Mouse (Mus musculus) midbrain, embryonic 11.5 days (tissue): ENCODE results near the gene 4930524J08Rik. TPM values are rescaled to one million over a fixed set of nuclear protein-coding genes. Genes with fewer than 3 reads are reported as not detected.

Experiments used
- ATAC-seq: fragments of 200-750 bp; cut with Nextera tagmentation; 2 replicates; pipeline ENCODE4 v1.8.0; 2017; ENCODE audit warnings: moderate TSS enrichment, moderate library complexity; ENCODE audit not compliant: low FRiP score
- DNase-seq: peaks from one replicate; pipeline ENCODE4 v3.0.0; 2015; ENCODE audit warnings: low spot score; ENCODE audit errors: missing footprints
- H3K27ac ChIP-seq: fragments of 300-500 bp; sonication (generic); 2 replicates; pipeline ENCODE4 v1.5.1; 2014; ENCODE audit warnings: low read depth, low read length
- H3K27me3 ChIP-seq: fragments of 300-500 bp; sonication (generic); 2 replicates; pipeline ENCODE4 v1.6.1; 2014; ENCODE audit warnings: mild to moderate bottlenecking, low read length, moderate library complexity, mixed read lengths; ENCODE audit not compliant: control insufficient read depth, insufficient read depth
- H3K36me3 ChIP-seq: fragments of 300-500 bp; sonication (generic); 2 replicates; pipeline ENCODE4 v1.6.1; 2014; ENCODE audit warnings: mild to moderate bottlenecking, low read length, moderate library complexity, mixed read lengths; ENCODE audit not compliant: control insufficient read depth, insufficient read depth
- H3K4me1 ChIP-seq: fragments of 300-500 bp; sonication (generic); 2 replicates; pipeline ENCODE4 v1.6.1; 2014; ENCODE audit warnings: low read length; ENCODE audit not compliant: control insufficient read depth, insufficient read depth
- H3K4me2 ChIP-seq: fragments of 300-500 bp; sonication (generic); 2 replicates; pipeline ENCODE4 v1.6.1; 2014; ENCODE audit warnings: mild to moderate bottlenecking, moderate library complexity
- H3K4me3 ChIP-seq: fragments of 300-500 bp; sonication (generic); 2 replicates; pipeline ENCODE4 v1.5.1; 2014; ENCODE audit warnings: low read depth, low read length
- H3K9ac ChIP-seq: fragments of 300-500 bp; sonication (generic); 2 replicates; pipeline ENCODE4 v1.6.1; 2014; ENCODE audit warnings: low read length
- H3K9me3 ChIP-seq: fragments of 300-500 bp; sonication (generic); 2 replicates; pipeline ENCODE4 v1.6.1; 2016; ENCODE audit warnings: low read length; ENCODE audit not compliant: control insufficient read depth
- WGBS: fragments of 180-500 bp; shearing (Covaris S2); extraction: QIAGEN DNeasy Blood & Tissue Kit; methylation state at CpG from one replicate; pipeline ENCODE4 v1.1.7; 2014; 5-methylcytosine and 5-hydroxymethylcytosine counted together
- polyA plus RNA-seq: library from polyadenylated mRNA; unstranded; fragments of >200 nt; fragmentation: Nextera tagmentation; extraction: Ambion mirVana; gene quantifications from 2 replicates; pipeline ENCODE4 v1.2.1, GENCODE M21; 2014

Gene 4930524J08Rik
- polyA plus RNA-seq, 1 experiment from 2014 or later, result 2.0 TPM

DNA sequence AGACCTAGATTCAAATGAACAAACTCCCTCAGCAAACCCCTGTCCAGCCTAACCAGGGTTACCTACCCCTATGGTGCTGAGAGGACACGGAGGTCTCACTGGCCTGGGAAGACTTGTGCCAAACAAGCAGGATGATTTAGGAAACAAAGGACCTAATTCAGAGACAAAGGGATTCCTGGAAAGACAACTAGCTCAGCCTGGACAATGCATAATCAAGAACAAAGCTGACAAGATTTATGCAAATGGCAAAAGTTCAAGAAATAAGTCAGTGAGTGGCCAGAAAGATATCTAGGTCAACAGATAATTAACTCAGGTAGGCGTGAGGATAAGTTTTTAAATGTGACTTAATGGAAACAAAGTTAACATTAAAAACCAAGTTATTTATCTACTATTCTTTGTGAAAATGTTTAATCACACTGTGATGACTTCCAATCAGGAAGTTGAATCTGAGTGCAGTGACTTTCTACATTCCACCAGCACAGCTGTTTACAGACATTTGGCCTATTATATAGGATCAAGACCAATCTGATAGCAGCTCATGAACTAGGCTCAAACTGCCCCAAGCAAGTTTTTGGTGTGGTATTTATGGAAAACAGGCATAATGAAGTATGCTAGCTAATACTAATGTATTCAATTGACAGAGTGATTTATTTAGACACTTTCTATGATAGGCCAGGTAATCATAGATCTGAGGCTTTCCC is 19.5 kb upstream of the 4930524J08Rik start:
- Histone ChIP-seq H3K4me1 (peaks cover 3% of the 10 kb centered on the region; the same call in 1 of the 2 replicates), H3K27me3 (no peaks in the 10 kb centered on the region), H3K4me2 (no peak overlapping the region), H3K9me3 (no peaks in the 10 kb centered on the region), H3K36me3 (peaks cover 15% of the 10 kb centered on the region), H3K27ac (no peak overlapping the region), H3K9ac (no peak overlapping the region), H3K4me3 (no peak overlapping the region)
- DNase-seq (no peak), ATAC-seq (no peak)
- 84% methylated on average over 2 of the region's 2 CpGs for WGBS

DNA sequence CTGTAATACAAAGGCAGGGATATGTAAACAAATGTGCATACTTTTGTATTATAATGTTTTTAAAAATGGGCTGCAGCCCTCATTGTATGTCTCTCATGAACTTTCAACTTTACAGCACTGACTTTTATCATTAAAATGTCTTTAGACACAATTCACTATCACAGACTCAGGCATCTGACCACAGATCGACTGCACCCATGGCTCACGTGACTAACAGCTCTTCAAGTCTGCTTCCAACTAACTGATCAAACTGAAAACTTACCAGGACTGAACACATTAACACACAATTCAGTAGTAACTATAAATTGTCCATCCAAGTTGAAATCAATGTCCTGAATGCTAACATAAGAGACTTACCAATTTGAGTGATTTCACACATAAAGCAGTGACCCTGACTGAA is 18.9 kb upstream of the 4930524J08Rik start:
- ATAC-seq, result no peak
- 93% methylated on average over 2 of the region's 2 CpGs for WGBS
- peaks cover 15% of the 10 kb centered on the region for H3K36me3 ChIP-seq

GRCm38 (mm10) chr5:99973941-99974340 is 4.9 kb upstream of the 4930524J08Rik start:
- ATAC-seq (no peak), DNase-seq (peak; percentile 84)
- Histone ChIP-seq H3K9me3 (no peaks in the 10 kb centered on the region), H3K36me3 (no peaks in the 10 kb centered on the region; the same call in 1 of the 2 replicates), H3K4me2 (no peak overlapping the region; the same call in 1 of the 2 replicates), H3K27me3 (no peaks in the 10 kb centered on the region), H3K4me3 (no peak overlapping the region), H3K27ac (no peak overlapping the region), H3K9ac (no peak overlapping the region), H3K4me1 (peaks cover 19% of the 10 kb centered on the region)
- WGBS, result 27% methylated on average over 2 of the region's 2 CpGs

More for the DNA sequence above, 18.9 kb upstream of the 4930524J08Rik start:
- no peaks in the 10 kb centered on the region for H3K27me3 ChIP-seq
- no peaks in the 10 kb centered on the region for H3K4me1 ChIP-seq
- no peak overlapping the region for H3K27ac ChIP-seq
- H3K4me3 ChIP-seq, result no peak overlapping the region
- DNase-seq, result no peak
- no peaks in the 10 kb centered on the region for H3K9me3 ChIP-seq
- H3K9ac ChIP-seq, result no peak overlapping the region
- H3K4me2 ChIP-seq, result no peak overlapping the region

GRCm38 (mm10) chr5:99975061-99975460 is 3.8 kb upstream of the 4930524J08Rik start:
- Histone ChIP-seq H3K4me1 (peaks cover 21% of the 10 kb centered on the region), H3K4me3 (peak overlapping the region; percentile 12), H3K4me2 (peak overlapping the region; percentile 88), H3K27ac (no peak overlapping the region), H3K9ac (no peak overlapping the region), H3K27me3 (no peaks in the 10 kb centered on the region), H3K36me3 (no peaks in the 10 kb centered on the region; the same call in 1 of the 2 replicates), H3K9me3 (no peaks in the 10 kb centered on the region)
- DNase-seq, result peak; percentile 71
- no peak for ATAC-seq
- WGBS, result 76% methylated on average over 4 of the region's 4 CpGs

DNA sequence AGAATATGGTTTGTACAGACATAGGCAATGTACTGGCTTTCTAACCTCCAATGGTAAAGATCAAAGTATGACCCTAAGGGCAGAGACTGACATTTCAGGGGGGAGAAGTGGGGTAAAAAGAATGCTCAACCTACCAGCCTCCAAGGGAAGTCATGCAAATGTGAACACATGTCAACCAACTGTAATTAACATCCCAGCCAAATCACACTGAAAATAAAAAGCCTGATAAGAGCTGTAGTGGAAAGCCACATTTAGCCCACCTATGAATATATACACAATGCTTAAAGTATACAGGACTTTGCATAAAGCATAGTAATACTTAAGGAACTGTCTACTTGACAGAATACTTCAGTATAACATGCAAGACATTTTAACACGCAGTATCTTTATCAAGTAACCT is 3.1 kb upstream of the 4930524J08Rik start:
- H3K4me2 ChIP-seq, result peak overlapping the region; percentile 88
- peaks cover 21% of the 10 kb centered on the region for H3K4me1 ChIP-seq
- H3K27ac ChIP-seq, result no peak overlapping the region
- no peaks in the 10 kb centered on the region for H3K9me3 ChIP-seq
- H3K36me3 ChIP-seq, result no peaks in the 10 kb centered on the region; the same call in 1 of the 2 replicates
- DNase-seq, result peak; percentile 77
- H3K27me3 ChIP-seq, result no peaks in the 10 kb centered on the region
- ATAC-seq, result no peak
- peak overlapping the region; percentile 22 for H3K4me3 ChIP-seq
- WGBS, result 76% methylated on average over 1 of the region's 1 CpGs
- no peak overlapping the region for H3K9ac ChIP-seq

DNA sequence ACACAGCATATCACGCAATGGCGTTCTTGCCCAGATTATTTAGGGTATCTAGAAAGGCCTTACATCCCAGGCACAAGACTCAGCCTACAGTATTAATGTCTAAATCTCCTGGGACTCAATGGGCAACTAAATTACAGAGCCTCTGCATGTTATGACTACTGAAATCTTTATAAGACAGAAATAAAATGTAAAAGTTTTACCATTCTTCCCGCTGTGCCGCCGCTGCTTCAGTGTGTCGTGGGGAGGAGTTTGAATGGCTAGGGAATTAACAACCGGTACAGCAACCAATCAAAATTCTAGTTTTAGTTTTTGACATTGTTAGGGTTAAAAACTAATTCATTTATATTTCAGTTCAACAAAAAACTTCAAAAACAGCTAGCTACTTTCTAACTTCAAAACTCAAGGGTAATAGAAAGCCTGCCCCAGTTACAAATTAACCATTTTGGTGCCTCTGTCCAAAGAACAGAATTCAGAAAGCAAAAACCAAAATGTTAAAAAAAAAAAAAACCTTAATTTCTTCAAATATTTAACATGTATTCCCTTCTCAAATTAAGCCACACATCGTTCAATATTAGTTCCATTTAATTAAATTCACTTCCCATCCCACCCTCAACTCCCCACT is 2.4 kb upstream of the 4930524J08Rik start:
- peaks cover 21% of the 10 kb centered on the region for H3K4me1 ChIP-seq
- no peaks in the 10 kb centered on the region for H3K9me3 ChIP-seq
- peak; percentile 87 for DNase-seq
- peak overlapping the region; percentile 98 for H3K9ac ChIP-seq
- H3K4me2 ChIP-seq, result peak overlapping the region; percentile 88
- H3K27me3 ChIP-seq, result no peaks in the 10 kb centered on the region
- peak overlapping the region; percentile 97 for H3K4me3 ChIP-seq
- H3K27ac ChIP-seq, result no peak overlapping the region
- 17% methylated on average over 8 of the region's 8 CpGs for WGBS
- no peaks in the 10 kb centered on the region for H3K36me3 ChIP-seq
- no peak for ATAC-seq

DNA sequence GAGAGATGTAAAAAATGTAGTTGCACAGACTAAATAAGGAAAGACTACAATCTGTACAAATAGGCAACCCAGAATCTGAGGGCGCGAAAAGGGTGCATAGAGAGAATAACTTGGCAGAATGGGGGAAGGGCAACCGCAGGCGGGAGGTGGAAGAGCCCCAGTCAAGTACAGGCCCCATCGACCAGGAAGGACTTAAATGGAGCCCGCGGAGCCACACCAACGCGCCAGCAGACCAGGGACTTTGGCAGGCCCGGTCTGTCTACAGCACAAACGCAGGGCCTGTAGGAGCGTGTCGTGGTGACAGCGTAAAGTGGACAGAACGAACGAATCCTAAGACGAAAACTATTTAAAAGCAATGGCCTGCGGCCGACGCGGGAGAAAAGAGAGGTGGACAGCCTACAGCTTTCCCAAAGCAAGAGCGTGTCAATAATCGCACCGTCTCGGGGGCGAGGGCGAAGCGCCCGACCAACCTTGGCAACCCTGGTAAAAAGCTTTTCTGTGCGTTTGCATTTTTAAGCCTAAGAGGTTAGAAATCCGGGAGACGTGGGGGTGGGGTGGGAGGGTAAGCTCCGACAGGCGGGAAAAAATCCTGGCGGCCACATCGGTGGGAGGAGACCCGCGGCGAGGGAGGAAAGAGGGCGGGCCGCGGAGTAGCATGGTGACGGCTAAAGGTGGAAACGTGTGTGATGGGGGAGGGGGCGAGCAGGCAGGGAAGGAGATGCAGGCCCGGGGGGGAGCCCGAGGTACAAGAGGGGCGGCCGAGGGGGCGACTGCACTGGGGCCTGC is 1.2 kb upstream of the 4930524J08Rik start:
- Histone ChIP-seq H3K9ac (peak overlapping the region; percentile 98), H3K27ac (peak overlapping the region; percentile 96), H3K4me2 (peak overlapping the region; percentile 88), H3K9me3 (no peaks in the 10 kb centered on the region), H3K4me1 (peaks cover 21% of the 10 kb centered on the region), H3K27me3 (no peaks in the 10 kb centered on the region), H3K36me3 (no peaks in the 10 kb centered on the region), H3K4me3 (peak overlapping the region; percentile 97)
- ATAC-seq (peak; percentile 57), DNase-seq (peak; percentile 98)
- WGBS, result under 1% methylated on average over 47 of the region's 50 CpGs

DNA sequence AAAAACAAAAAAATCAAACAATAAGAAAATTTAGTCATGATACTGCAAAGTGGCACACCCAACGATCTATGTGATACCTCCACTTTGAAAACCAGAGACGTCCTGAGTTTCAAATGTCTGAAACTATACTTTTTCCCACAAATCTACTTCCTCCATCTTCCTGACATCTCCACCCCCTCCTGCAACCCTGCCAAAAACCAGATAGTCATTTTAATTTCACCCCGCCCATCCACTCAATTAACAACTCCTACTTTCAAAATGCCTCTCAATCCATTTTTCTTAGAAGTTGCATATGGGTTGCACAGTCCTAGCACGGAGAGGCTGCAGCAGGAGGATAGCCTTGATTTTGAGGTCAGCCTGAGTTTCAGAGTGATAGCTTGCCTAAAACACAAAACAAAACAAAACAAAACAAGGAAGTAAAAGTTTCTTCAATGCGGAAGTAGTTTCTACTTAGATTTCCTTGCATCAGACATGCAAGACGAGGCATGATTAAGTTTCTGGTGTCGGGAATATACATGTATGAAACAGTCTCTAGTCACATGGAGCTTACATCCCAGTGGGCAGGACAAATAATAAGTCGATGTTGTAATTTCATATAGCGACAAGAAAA is 4.7 kb downstream of the 4930524J08Rik start:
- no peak overlapping the region for H3K4me3 ChIP-seq
- ATAC-seq (no peak), DNase-seq (peak; percentile 10)
- H3K36me3 ChIP-seq, result no peaks in the 10 kb centered on the region
- no peak overlapping the region for H3K9ac ChIP-seq
- H3K27ac ChIP-seq, result no peak overlapping the region
- H3K4me1 ChIP-seq, result 0 out of 2 replicates have a peak, but pooled peaks cover 2% of the 10 kb centered on the region
- no peaks in the 10 kb centered on the region for H3K27me3 ChIP-seq
- H3K4me2 ChIP-seq, result no peak overlapping the region
- no peaks in the 10 kb centered on the region for H3K9me3 ChIP-seq
- WGBS, result 95% methylated on average over 9 of the region's 9 CpGs
